Mouse (Mus musculus) heart, embryonic 15.5 days (tissue): ENCODE measurements around the gene Utrn. TPM values are rescaled to one million over a fixed set of nuclear protein-coding genes. Genes with fewer than 3 reads are reported as not detected.
A peak's percentile ranks its signal among the peaks of the same experiment; 100 is the strongest.

ENCODE experiments used
- ATAC-seq: fragments of 200-750 bp; cut with Nextera tagmentation; replicated peaks from 2 replicates; pipeline ENCODE4 v1.8.0; 2017; ENCODE audit warnings: low read depth, moderate TSS enrichment; ENCODE audit not compliant: insufficient number of reproducible peaks, insufficient read depth, low FRiP score
- H3K27ac ChIP-seq: fragments of 300-500 bp; sonication (generic); 2 replicates; pipeline ENCODE4 v1.5.1; 2015; ENCODE audit warnings: mild to moderate bottlenecking, inconsistent platforms
- H3K27me3 ChIP-seq: fragments of 300-500 bp; sonication (generic); 2 replicates; pipeline ENCODE4 v1.6.1; 2015; ENCODE audit warnings: inconsistent platforms
- H3K36me3 ChIP-seq: fragments of 300-500 bp; sonication (generic); 2 replicates; pipeline ENCODE4 v1.6.1; 2015; ENCODE audit warnings: mild to moderate bottlenecking, inconsistent platforms
- H3K4me1 ChIP-seq: fragments of 300-500 bp; sonication (generic); replicated peaks from 2 replicates; pipeline ENCODE4 v1.6.1; 2015; ENCODE audit warnings: inconsistent platforms
- H3K4me2 ChIP-seq: fragments of 300-500 bp; sonication (generic); 2 replicates; pipeline ENCODE4 v1.6.1; 2015; ENCODE audit warnings: inconsistent platforms, mild to moderate bottlenecking, moderate library complexity
- H3K4me3 ChIP-seq: fragments of 300-500 bp; sonication (generic); 2 replicates; pipeline ENCODE4 v1.5.1; 2015; ENCODE audit warnings: mild to moderate bottlenecking, inconsistent platforms
- H3K9ac ChIP-seq: fragments of 300-500 bp; sonication (generic); 2 replicates; pipeline ENCODE4 v1.6.1; 2015; ENCODE audit warnings: mild to moderate bottlenecking, inconsistent platforms
- H3K9me3 ChIP-seq: fragments of 300-500 bp; sonication (generic); replicated peaks from 2 replicates; pipeline ENCODE4 v1.6.1; 2016; ENCODE audit warnings: inconsistent platforms
- WGBS: fragments of 180-500 bp; shearing (Covaris S2); methylation state at CpG from one replicate; pipeline ENCODE4 v1.1.7; 2015; ENCODE audit warnings: mixed read lengths; 5-methylcytosine and 5-hydroxymethylcytosine counted together
- polyA plus RNA-seq: library from polyadenylated mRNA; unstranded; fragments of >200 nt; fragmentation: Nextera tagmentation; extraction: Ambion mirVana; gene quantifications from 2 replicates; pipeline ENCODE4 v1.2.1, GENCODE M21; 2015

The Utrn gene
- polyA plus RNA-seq, 1 experiment from 2014 or later, result 58.8 TPM

DNA sequence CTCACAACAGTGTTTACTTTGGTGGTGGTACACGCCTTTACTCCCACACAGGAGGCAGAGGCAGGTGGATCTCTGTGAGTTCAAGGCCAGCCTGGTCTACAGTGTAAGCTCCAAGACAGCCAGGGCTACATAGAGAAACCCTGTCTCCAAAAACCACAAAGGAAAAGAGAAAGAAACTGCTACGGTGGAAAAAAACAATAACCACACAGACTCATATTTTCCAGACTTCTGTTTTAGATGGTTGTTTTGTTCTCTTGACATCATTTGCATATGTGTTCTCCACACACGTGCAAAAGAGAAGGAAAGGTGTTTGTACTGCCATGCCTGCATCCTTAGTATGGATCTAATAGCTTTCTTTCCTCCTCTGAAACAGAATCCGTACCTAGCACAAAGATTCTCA, 55.3 kb downstream of the Utrn start:
- Histone ChIP-seq H3K36me3 (no peaks in the 10 kb centered on the region), H3K4me3 (no peak overlapping the region), H3K27ac (peak overlapping the region; percentile 81), H3K9me3 (no peaks in the 10 kb centered on the region), H3K27me3 (no peaks in the 10 kb centered on the region), H3K9ac (no peak overlapping the region), H3K4me1 (peaks cover 66% of the 10 kb centered on the region), H3K4me2 (no peak overlapping the region)
- no peak for ATAC-seq
- WGBS, result 77% methylated on average over 4 of the region's 4 CpGs

- Histone ChIP-seq H3K4me3 (peak overlapping the region; percentile 32), H3K9ac (0 out of 2 replicates have a peak overlapping the region, but pooled peaks have one; percentile 35), H3K27ac (peak overlapping the region; percentile 81), H3K9me3 (no peaks in the 10 kb centered on the region), H3K27me3 (no peaks in the 10 kb centered on the region), H3K36me3 (no peaks in the 10 kb centered on the region), H3K4me1 (peaks cover 65% of the 10 kb centered on the region), H3K4me2 (peak overlapping the region; percentile 54)
- 28% methylated on average over 12 of the region's 12 CpGs for whole genome bisulfite sequencing
- peak; percentile 62; the same call in 1 of the 2 replicates for ATAC-seq
Measured at GRCm38 (mm10) chr10:12813211-12813811, 55.9 kb downstream of the Utrn start.

DNA sequence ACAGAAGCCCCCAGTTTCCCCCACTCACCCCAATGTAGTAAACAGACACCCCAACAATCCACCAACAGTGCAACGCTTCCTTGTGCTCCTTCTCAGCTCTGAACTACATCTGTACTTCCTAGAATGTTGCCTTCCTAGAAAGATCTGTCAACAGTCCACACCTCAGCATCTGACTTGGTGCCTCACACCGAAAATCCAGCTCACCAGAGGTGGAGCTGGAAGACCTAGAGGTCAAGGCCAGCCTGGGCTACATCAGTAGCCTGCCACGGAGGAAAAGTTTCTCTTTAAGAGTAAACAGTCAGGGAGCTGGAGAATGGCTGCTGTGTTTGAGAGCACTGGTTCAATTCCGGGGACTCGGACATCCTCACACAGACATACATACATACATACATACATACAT, 56.5 kb downstream of the Utrn start:
- no peak overlapping the region for H3K9ac ChIP-seq
- no peaks in the 10 kb centered on the region for H3K36me3 ChIP-seq
- H3K4me2 ChIP-seq, result peak overlapping the region; percentile 54
- no peak for ATAC-seq
- H3K27ac ChIP-seq, result peak overlapping the region; percentile 81
- H3K4me1 ChIP-seq, result peaks cover 63% of the 10 kb centered on the region
- no peaks in the 10 kb centered on the region for H3K9me3 ChIP-seq
- WGBS, result 56% methylated on average over 5 of the region's 5 CpGs
- peak overlapping the region; percentile 32 for H3K4me3 ChIP-seq
- H3K27me3 ChIP-seq, result no peaks in the 10 kb centered on the region

DNA sequence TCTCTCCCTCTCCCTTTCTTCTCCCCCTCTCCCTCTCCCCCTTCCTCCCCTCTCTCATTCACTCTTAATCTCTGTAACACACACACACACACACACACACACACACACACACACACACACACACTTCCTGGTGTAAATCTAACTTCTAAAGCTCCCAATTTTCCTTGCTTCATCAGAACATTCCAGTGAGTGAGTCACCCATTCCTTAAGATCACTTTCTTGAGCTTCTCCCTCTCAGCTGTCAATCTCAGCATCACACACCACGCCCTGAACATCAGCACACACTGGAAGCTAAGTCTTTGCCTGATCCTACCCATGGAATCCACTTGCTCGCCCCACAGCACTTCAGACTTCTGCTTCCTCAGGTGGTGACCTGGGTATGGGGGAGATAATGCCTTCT, 58.3 kb downstream of the Utrn start:
- no peaks in the 10 kb centered on the region for H3K9me3 ChIP-seq
- H3K4me1 ChIP-seq, result peaks cover 59% of the 10 kb centered on the region

GRCm38 (mm10) chr10:12809702-12810101, 59.5 kb downstream of the Utrn start:
- WGBS, result 47% methylated on average over 3 of the region's 3 CpGs
- Histone ChIP-seq H3K4me3 (no peak overlapping the region), H3K36me3 (no peaks in the 10 kb centered on the region), H3K4me1 (peaks cover 59% of the 10 kb centered on the region), H3K9me3 (no peaks in the 10 kb centered on the region), H3K9ac (no peak overlapping the region), H3K27me3 (no peaks in the 10 kb centered on the region), H3K4me2 (no peak overlapping the region), H3K27ac (0 out of 2 replicates have a peak overlapping the region, but pooled peaks have one; percentile 10)
- ATAC-seq, result no peak

More for the DNA sequence above, 58.3 kb downstream of the Utrn start:
- Histone ChIP-seq H3K4me3 (no peak overlapping the region), H3K27ac (no peak overlapping the region), H3K27me3 (no peaks in the 10 kb centered on the region), H3K36me3 (no peaks in the 10 kb centered on the region), H3K4me2 (no peak overlapping the region), H3K9ac (no peak overlapping the region)
- WGBS, result 71% methylated on average over 2 of the region's 2 CpGs
- no peak for ATAC-seq

DNA sequence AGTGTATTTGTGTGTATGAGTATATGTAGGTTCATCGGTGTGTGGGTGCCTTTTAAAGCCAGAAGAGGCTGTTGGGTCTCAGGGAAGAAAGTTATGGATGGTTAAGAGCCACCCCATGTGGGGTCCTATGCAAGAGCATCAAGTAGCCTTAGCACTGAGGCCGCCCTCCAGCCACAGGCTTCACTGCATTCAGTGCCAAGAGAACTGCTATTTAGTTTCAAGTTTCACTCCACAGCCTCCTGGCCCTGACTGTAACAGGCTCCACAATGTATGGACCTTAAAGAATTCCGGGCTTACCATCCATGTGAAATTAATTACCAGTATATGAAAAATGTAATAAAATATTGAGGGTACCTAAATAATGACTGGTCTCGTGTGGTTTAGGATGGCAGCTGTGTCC, 60.7 kb downstream of the Utrn start:
- Histone ChIP-seq H3K4me3 (no peak overlapping the region), H3K9ac (no peak overlapping the region), H3K27ac (no peak overlapping the region), H3K36me3 (no peaks in the 10 kb centered on the region), H3K27me3 (no peaks in the 10 kb centered on the region), H3K4me2 (no peak overlapping the region), H3K9me3 (no peaks in the 10 kb centered on the region), H3K4me1 (peaks cover 53% of the 10 kb centered on the region)
- 87% methylated on average over 4 of the region's 4 CpGs for WGBS
- no peak for ATAC-seq

- H3K4me1 ChIP-seq, result peaks cover 45% of the 10 kb centered on the region
- H3K36me3 ChIP-seq, result no peaks in the 10 kb centered on the region
- H3K27ac ChIP-seq, result no peak overlapping the region
- no peaks in the 10 kb centered on the region for H3K9me3 ChIP-seq
- no peak for ATAC-seq
- H3K27me3 ChIP-seq, result no peaks in the 10 kb centered on the region
- no peak overlapping the region for H3K4me3 ChIP-seq
- no peak overlapping the region for H3K9ac ChIP-seq
- no peak overlapping the region for H3K4me2 ChIP-seq
- 63% methylated on average over 9 of the region's 9 CpGs for WGBS
Measured at GRCm38 (mm10) chr10:12807706-12808105, 61.5 kb downstream of the Utrn start.

- peaks cover 33% of the 10 kb centered on the region for H3K4me1 ChIP-seq
- no peak overlapping the region for H3K9ac ChIP-seq
- WGBS, result 50% methylated on average over 2 of the region's 2 CpGs
- no peak overlapping the region for H3K4me2 ChIP-seq
- no peaks in the 10 kb centered on the region for H3K9me3 ChIP-seq
- no peaks in the 10 kb centered on the region for H3K27me3 ChIP-seq
- H3K4me3 ChIP-seq, result no peak overlapping the region
- no peaks in the 10 kb centered on the region for H3K36me3 ChIP-seq
- no peak for ATAC-seq
- H3K27ac ChIP-seq, result no peak overlapping the region
Measured at GRCm38 (mm10) chr10:12805826-12806225, 63.3 kb downstream of the Utrn start.

GRCm38 (mm10) chr10:12803939-12804338, 65.2 kb downstream of the Utrn start:
- no peak overlapping the region for H3K4me2 ChIP-seq
- H3K9me3 ChIP-seq, result no peaks in the 10 kb centered on the region
- H3K4me1 ChIP-seq, result peaks cover 29% of the 10 kb centered on the region
- WGBS, result 46% methylated on average over 1 of the region's 1 CpGs
- no peak overlapping the region for H3K27ac ChIP-seq
- H3K27me3 ChIP-seq, result no peaks in the 10 kb centered on the region
- H3K4me3 ChIP-seq, result no peak overlapping the region
- no peak overlapping the region for H3K9ac ChIP-seq
- ATAC-seq, result no peak
- no peaks in the 10 kb centered on the region for H3K36me3 ChIP-seq

- H3K27me3 ChIP-seq, result no peaks in the 10 kb centered on the region
- H3K9ac ChIP-seq, result no peak overlapping the region
- peaks cover 26% of the 10 kb centered on the region for H3K4me1 ChIP-seq
- no peak overlapping the region for H3K4me2 ChIP-seq
- H3K4me3 ChIP-seq, result no peak overlapping the region
- no peaks in the 10 kb centered on the region for H3K36me3 ChIP-seq
- 74% methylated on average over 2 of the region's 2 CpGs for WGBS
- no peak for ATAC-seq
- H3K9me3 ChIP-seq, result no peaks in the 10 kb centered on the region
- H3K27ac ChIP-seq, result no peak overlapping the region
Measured at GRCm38 (mm10) chr10:12799416-12799815, 69.7 kb downstream of the Utrn start.

DNA sequence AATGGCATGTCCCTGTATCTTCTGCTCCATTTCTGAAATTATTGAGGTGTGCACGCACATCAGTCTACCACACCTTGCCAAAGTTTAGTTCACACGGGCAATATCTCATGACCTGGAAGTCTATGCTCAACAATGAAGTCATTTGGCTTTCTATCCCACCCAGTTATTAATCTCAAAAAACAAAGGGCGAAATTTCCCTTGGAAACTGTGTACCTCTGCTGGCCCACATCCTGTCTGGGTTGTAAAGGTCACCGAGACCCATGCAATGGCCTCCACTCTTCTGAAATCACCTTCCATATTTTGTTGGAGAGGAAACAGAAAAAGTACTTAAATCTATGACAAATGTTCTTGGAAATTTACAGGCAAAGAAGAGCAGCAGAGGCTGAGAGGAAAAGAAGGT, 70.9 kb downstream of the Utrn start:
- Histone ChIP-seq H3K4me2 (no peak overlapping the region), H3K27me3 (no peaks in the 10 kb centered on the region), H3K4me3 (no peak overlapping the region), H3K27ac (no peak overlapping the region), H3K9ac (no peak overlapping the region), H3K9me3 (no peaks in the 10 kb centered on the region), H3K36me3 (no peaks in the 10 kb centered on the region), H3K4me1 (peaks cover 26% of the 10 kb centered on the region)
- 88% methylated on average over 4 of the region's 4 CpGs for WGBS
- ATAC-seq, result no peak

DNA sequence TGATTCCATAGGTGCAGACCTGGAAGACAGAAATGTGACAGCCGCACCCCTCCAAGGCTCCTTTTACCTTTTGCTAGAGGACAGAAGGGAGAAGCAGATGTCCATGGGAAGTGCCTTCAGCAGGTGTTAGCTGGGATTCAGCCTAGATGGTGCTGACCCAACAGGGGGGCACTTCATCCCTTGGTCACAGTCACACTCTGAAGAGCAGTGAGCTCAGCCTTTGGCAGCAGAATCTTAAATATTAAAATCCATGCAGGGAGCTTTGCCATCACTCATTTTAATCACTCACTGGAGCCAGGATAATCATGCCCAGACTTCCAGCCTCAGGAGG, 72.7 kb downstream of the Utrn start:
- H3K4me3 ChIP-seq, result no peak overlapping the region
- H3K9me3 ChIP-seq, result no peaks in the 10 kb centered on the region
- H3K9ac ChIP-seq, result no peak overlapping the region
- H3K27ac ChIP-seq, result no peak overlapping the region
- H3K4me1 ChIP-seq, result peaks cover 34% of the 10 kb centered on the region
- H3K36me3 ChIP-seq, result no peaks in the 10 kb centered on the region
- H3K4me2 ChIP-seq, result no peak overlapping the region
- WGBS, result 76% methylated on average over 1 of the region's 1 CpGs
- H3K27me3 ChIP-seq, result no peaks in the 10 kb centered on the region
- ATAC-seq, result no peak
